In the genomic region with DNA sequence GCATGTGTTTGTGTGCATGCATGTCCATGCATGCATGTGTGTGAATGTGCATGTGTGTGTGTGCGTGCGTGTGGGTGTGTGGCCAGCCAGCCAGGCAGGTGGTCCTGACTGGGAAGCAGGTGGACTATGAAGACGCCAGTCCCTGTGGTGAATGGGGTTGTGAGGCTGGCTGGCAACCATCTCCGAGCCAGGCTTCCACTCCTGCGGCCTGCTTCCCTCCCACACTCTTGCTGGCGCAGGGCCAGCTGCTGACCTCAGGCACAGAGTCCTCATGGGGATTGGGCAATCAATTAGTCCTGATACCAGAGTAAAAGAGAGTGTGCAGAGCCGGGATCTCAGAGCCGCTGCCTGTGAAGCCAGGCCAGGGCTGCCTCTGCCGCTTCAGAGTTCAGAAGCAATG, we compare ENCODE assay signal across 8 mouse cellular contexts. TPM values are rescaled to one million over a fixed set of nuclear protein-coding genes. Genes with fewer than 3 reads are reported as not detected.
DNase-seq lines count a peak whose midpoint lies in the region; ATAC-seq and TF ChIP-seq lines count a peak whose summit lies in the region.

No protein-coding gene starts in this region.

- no peak overlapping the region for H3K4me2 ChIP-seq in embryonic facial prominence, embryonic 12.5 days (replicated peaks)
- H3K4me2 ChIP-seq in hindbrain, embryonic 14.5 days (replicated peaks) = no peak overlapping the region
- H3K4me2 ChIP-seq in liver, postnatal 0 days (ENCODE audit: low read depth, low read length) = no peak overlapping the region

- 0 out of 2 replicates have a peak, but pooled peaks have one; percentile 19 for ATAC-seq in embryonic facial prominence, embryonic 12.5 days (ENCODE audit: insufficient number of reproducible peaks, insufficient read depth, low FRiP score, low TSS enrichment)
- ATAC-seq in hindbrain, embryonic 14.5 days (ENCODE audit: low FRiP score) = peak; percentile 44; the same call in 1 of the 2 replicates
- ATAC-seq in liver, postnatal 0 days = peak; percentile 88
- no peak for ATAC-seq in erythroid progenitor cell, adult 5-6 weeks (replicated peaks; ENCODE audit: low FRiP score, poor library complexity, severe bottlenecking)

- no peaks in the 10 kb centered on the region for H3K9me3 ChIP-seq in embryonic facial prominence, embryonic 12.5 days
- H3K9me3 ChIP-seq in hindbrain, embryonic 14.5 days (ENCODE audit: control insufficient read depth, low read length) = no peaks in the 10 kb centered on the region
- no peaks in the 10 kb centered on the region for H3K9me3 ChIP-seq in liver, postnatal 0 days (ENCODE audit: low read length)

- peaks cover 10% of the 10 kb centered on the region; the same call in 1 of the 2 replicates for H3K4me1 ChIP-seq in embryonic facial prominence, embryonic 12.5 days
- peaks cover 10% of the 10 kb centered on the region; the same call in 1 of the 2 replicates for H3K4me1 ChIP-seq in hindbrain, embryonic 14.5 days (replicated peaks; ENCODE audit: control insufficient read depth, insufficient read depth, low read length)
- H3K4me1 ChIP-seq in liver, postnatal 0 days (ENCODE audit: insufficient read depth) = peaks cover 4% of the 10 kb centered on the region

- 37% methylated on average over 9 of the region's 9 CpGs for WGBS in embryonic facial prominence, embryonic 12.5 days
- WGBS in hindbrain, embryonic 14.5 days = 15% methylated on average over 9 of the region's 9 CpGs
- WGBS in liver, postnatal 0 days (ENCODE audit: insufficient replicate concordance) = 32% methylated on average over 9 of the region's 9 CpGs

- no peak overlapping the region for H3K27ac ChIP-seq in embryonic facial prominence, embryonic 12.5 days
- H3K27ac ChIP-seq in hindbrain, embryonic 14.5 days = no peak overlapping the region
- no peak overlapping the region for H3K27ac ChIP-seq in liver, postnatal 0 days (ENCODE audit: low read depth)

- no peak overlapping the region for H3K4me3 ChIP-seq in embryonic facial prominence, embryonic 12.5 days
- H3K4me3 ChIP-seq in hindbrain, embryonic 14.5 days (replicated peaks; ENCODE audit: low read length) = no peak overlapping the region
- no peak overlapping the region for H3K4me3 ChIP-seq in liver, postnatal 0 days (ENCODE audit: low read depth, low read length)

- no peaks in the 10 kb centered on the region for H3K36me3 ChIP-seq in embryonic facial prominence, embryonic 12.5 days
- no peaks in the 10 kb centered on the region for H3K36me3 ChIP-seq in hindbrain, embryonic 14.5 days (replicated peaks; ENCODE audit: control insufficient read depth, insufficient read depth)
- no peaks in the 10 kb centered on the region for H3K36me3 ChIP-seq in liver, postnatal 0 days (replicated peaks; ENCODE audit: insufficient read depth, low read length)

- DNase-seq in right cerebral cortex, postnatal 14 days = peak; percentile 44
- DNase-seq in right cerebral cortex, adult 18-20 months = no peak
- DNase-seq in hindbrain, embryonic 14.5 days (ENCODE audit: low spot score) = peak; percentile 77
- DNase-seq in liver, postnatal 0 days = peak; percentile 87
- peak; percentile 77 for DNase-seq in retina, embryonic 14.5 days (ENCODE audit: low spot score)
- DNase-seq in layer of hippocampus, adult 18-20 months (ENCODE audit: low spot score in 2 of 2) = no peak

- TF ChIP-seq EP300 in liver, postnatal 0 days (IDR thresholded peaks at IDR 0.05; ENCODE audit: low read depth) = no peak

- no peak for TF ChIP-seq CTCF in liver, postnatal 0 days (IDR thresholded peaks at IDR 0.05; ENCODE audit: low read depth)

- peaks cover 41% of the 10 kb centered on the region for H3K27me3 ChIP-seq in embryonic facial prominence, embryonic 12.5 days
- H3K27me3 ChIP-seq in hindbrain, embryonic 14.5 days (ENCODE audit: control insufficient read depth, insufficient read depth, low read length) = peaks cover 23% of the 10 kb centered on the region
- H3K27me3 ChIP-seq in liver, postnatal 0 days (ENCODE audit: insufficient read depth, low read length) = peaks cover 15% of the 10 kb centered on the region

- no peak overlapping the region for H3K9ac ChIP-seq in embryonic facial prominence, embryonic 12.5 days
- H3K9ac ChIP-seq in hindbrain, embryonic 14.5 days = no peak overlapping the region
- no peak overlapping the region for H3K9ac ChIP-seq in liver, postnatal 0 days (replicated peaks)

RNA-seq across cellular contexts. Expression of a gene that starts 8.6 kb away (rescaled TPM):
- 12.4 and 13.0 TPM in 2 replicates for polyA plus RNA-seq in embryonic facial prominence, embryonic 12.5 days (2016; fragmentation: Nextera tagmentation; extraction: Ambion mirVana)
- 8.4 and 9.9 TPM in 2 replicates for polyA plus RNA-seq in hindbrain, embryonic 14.5 days (2014; fragmentation: Nextera tagmentation; extraction: Ambion mirVana)
- 2.8 and 3.3 TPM in 2 replicates for polyA plus RNA-seq in liver, postnatal 0 days (2015; fragmentation: Nextera tagmentation; extraction: Ambion mirVana)
- 1.3 and 1.4 TPM in 2 replicates for total RNA-seq in erythroid progenitor cell, adult 5-6 weeks (2015; ENCODE audit: low replicate concordance)
- 0.26 and 1.6 TPM in 2 replicates for total RNA-seq in erythroid progenitor cell, adult 5-6 weeks (2017; ENCODE audit: low replicate concordance)
- 1 to 10 TPM; 4.6 to 6.1 TPM for total RNA-seq in layer of hippocampus, adult 18-20 months (2021)

RNA-seq across cellular contexts. Expression of a gene that starts 13.5 kb away (rescaled TPM):
- 4.3 and 4.6 TPM in 2 replicates for polyA plus RNA-seq in embryonic facial prominence, embryonic 12.5 days (2016; fragmentation: Nextera tagmentation; extraction: Ambion mirVana)
- 18.3 and 20.5 TPM in 2 replicates for polyA plus RNA-seq in hindbrain, embryonic 14.5 days (2014; fragmentation: Nextera tagmentation; extraction: Ambion mirVana)
- polyA plus RNA-seq in liver, postnatal 0 days (2015; fragmentation: Nextera tagmentation; extraction: Ambion mirVana) = 0.56 and 0.62 TPM in 2 replicates
- 1.4 TPM in 1 of 2 replicates, not detected in the other for total RNA-seq in erythroid progenitor cell, adult 5-6 weeks (2015; ENCODE audit: low replicate concordance)
- total RNA-seq in erythroid progenitor cell, adult 5-6 weeks (2017; ENCODE audit: low replicate concordance) = 0.83 TPM in 1 of 2 replicates, not detected in the other
- 100 to 1,000 TPM; 128 to 130 TPM for total RNA-seq in layer of hippocampus, adult 18-20 months (2021)

RNA-seq across cellular contexts. Expression of a gene that starts 30.1 kb away (rescaled TPM):
- polyA plus RNA-seq in embryonic facial prominence, embryonic 12.5 days (2016; fragmentation: Nextera tagmentation; extraction: Ambion mirVana) = 71.0 and 76.2 TPM in 2 replicates
- polyA plus RNA-seq in hindbrain, embryonic 14.5 days (2014; fragmentation: Nextera tagmentation; extraction: Ambion mirVana) = 67.8 and 70.8 TPM in 2 replicates
- 45.8 and 49.8 TPM in 2 replicates for polyA plus RNA-seq in liver, postnatal 0 days (2015; fragmentation: Nextera tagmentation; extraction: Ambion mirVana)
- total RNA-seq in erythroid progenitor cell, adult 5-6 weeks (2015; ENCODE audit: low replicate concordance) = 9.6 and 11.2 TPM in 2 replicates
- total RNA-seq in erythroid progenitor cell, adult 5-6 weeks (2017; ENCODE audit: low replicate concordance) = 5.6 and 6.8 TPM in 2 replicates
- 10 to 100 TPM; 41.7 to 44.3 TPM for total RNA-seq in layer of hippocampus, adult 18-20 months (2021)

RNA-seq across cellular contexts. Expression of a gene that starts 31.8 kb away (rescaled TPM):
- 0.15 and 0.23 TPM in 2 replicates for polyA plus RNA-seq in embryonic facial prominence, embryonic 12.5 days (2016; fragmentation: Nextera tagmentation; extraction: Ambion mirVana)
- 0.19 and 0.20 TPM in 2 replicates for polyA plus RNA-seq in hindbrain, embryonic 14.5 days (2014; fragmentation: Nextera tagmentation; extraction: Ambion mirVana)
- 256 and 269 TPM in 2 replicates for polyA plus RNA-seq in liver, postnatal 0 days (2015; fragmentation: Nextera tagmentation; extraction: Ambion mirVana)
- total RNA-seq in erythroid progenitor cell, adult 5-6 weeks (2015; ENCODE audit: low replicate concordance) = 1.7 and 8.6 TPM in 2 replicates
- total RNA-seq in erythroid progenitor cell, adult 5-6 weeks (2017; ENCODE audit: low replicate concordance) = 3.9 and 6.9 TPM in 2 replicates
- total RNA-seq in layer of hippocampus, adult 18-20 months (2021) = 1 to 10 TPM in 1 of 2 experiments, under 1 TPM in 1; 0.61 to 1.0 TPM

RNA-seq across cellular contexts. Expression of a gene that starts 36.2 kb away (rescaled TPM):
- polyA plus RNA-seq in embryonic facial prominence, embryonic 12.5 days (2016; fragmentation: Nextera tagmentation; extraction: Ambion mirVana) = 0.15 and 0.29 TPM in 2 replicates
- polyA plus RNA-seq in hindbrain, embryonic 14.5 days (2014; fragmentation: Nextera tagmentation; extraction: Ambion mirVana) = 1.9 and 2.1 TPM in 2 replicates
- polyA plus RNA-seq in liver, postnatal 0 days (2015; fragmentation: Nextera tagmentation; extraction: Ambion mirVana) = 57.3 and 58.4 TPM in 2 replicates
- not detected in 2 replicates for total RNA-seq in erythroid progenitor cell, adult 5-6 weeks (2015; ENCODE audit: low replicate concordance)
- not detected in 2 replicates for total RNA-seq in erythroid progenitor cell, adult 5-6 weeks (2017; ENCODE audit: low replicate concordance)
- 1 to 10 TPM in 1 of 2 experiments, under 1 TPM in 1; 0.67 to 1.1 TPM for total RNA-seq in layer of hippocampus, adult 18-20 months (2021)

Comparison
In these comparisons a context has a peak if more than half of its experiments do, and no peak if none do; other contexts are left out.
1. DNase-seq: peak in right cerebral cortex, postnatal 14 days (single experiment), hindbrain, embryonic 14.5 days (single experiment), liver, postnatal 0 days (single experiment) and retina, embryonic 14.5 days (single experiment); none in right cerebral cortex, adult 18-20 months (single experiment) and layer of hippocampus, adult 18-20 months (0 of 2).